Mouse (Mus musculus): ENCODE measurements at regions not wholly inside any gene's neighbourhood (a gene's known extent, or its start where the extent isn't known, plus 50 kb on each side); places are given as distances from the start of the nearest gene placed in this dataset.

DNA sequence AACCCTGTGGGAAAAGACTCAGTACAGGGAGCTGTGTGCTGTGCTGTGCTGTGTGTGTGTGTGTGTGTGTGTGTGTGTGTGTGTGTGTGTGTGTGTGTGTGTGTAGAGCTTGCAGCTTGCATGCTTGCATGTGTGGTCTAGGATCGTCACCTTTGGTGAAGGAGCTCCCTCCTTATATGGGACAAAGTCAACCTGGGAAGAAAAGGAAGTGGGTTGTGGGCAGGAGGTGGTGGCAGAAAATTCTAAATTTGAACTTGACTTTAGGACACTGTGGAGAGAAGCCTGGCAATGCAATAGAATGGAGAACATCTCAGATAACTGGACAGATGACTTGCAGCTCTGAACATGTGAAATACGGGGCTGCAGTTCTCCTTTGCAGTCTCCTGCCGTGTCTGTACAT is 84.7 kb upstream of the Itprid2 start:
- Histone ChIP-seq H3K4me1 (no peaks in the 10 kb centered on the region), H3K27me3 (no peaks in the 10 kb centered on the region), H3K9ac (no peak overlapping the region), H3K9me3 (no peaks in the 10 kb centered on the region), H3K4me2 (replicated peaks) (no peak overlapping the region), H3K4me3 (no peak overlapping the region), H3K36me3 (no peaks in the 10 kb centered on the region), H3K27ac (no peak overlapping the region)
- 85% methylated on average over 3 of the region's 3 CpGs for WGBS
- no peak for ATAC-seq (ENCODE audit: insufficient number of reproducible peaks, insufficient read depth, low FRiP score, low TSS enrichment)

DNA sequence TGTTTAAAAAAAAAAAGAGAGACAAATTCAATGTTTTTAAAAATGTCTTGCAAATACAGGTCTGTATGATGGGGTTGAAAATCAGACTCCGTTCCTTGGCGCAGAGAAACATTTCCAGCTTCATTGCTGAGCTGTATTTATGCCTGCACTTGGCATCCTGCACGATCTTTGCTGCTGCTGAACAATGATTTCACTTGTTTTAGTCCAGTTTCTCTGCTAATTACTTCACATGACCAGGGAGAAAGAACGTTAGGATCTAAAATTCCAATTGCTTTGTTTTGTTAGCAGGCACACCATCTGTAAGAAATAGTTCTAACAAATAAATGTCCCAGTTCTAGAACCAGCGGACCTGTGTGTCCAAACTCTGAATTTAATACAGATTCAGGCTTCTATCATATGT is 82.7 kb upstream of the Itprid2 start:
- Histone ChIP-seq H3K9me3 (no peaks in the 10 kb centered on the region), H3K9ac (no peak overlapping the region), H3K27ac (no peak overlapping the region), H3K4me3 (no peak overlapping the region), H3K4me1 (no peaks in the 10 kb centered on the region), H3K4me2 (replicated peaks) (no peak overlapping the region), H3K36me3 (no peaks in the 10 kb centered on the region), H3K27me3 (no peaks in the 10 kb centered on the region)
- WGBS = 63% methylated on average over 5 of the region's 5 CpGs
- ATAC-seq (ENCODE audit: insufficient number of reproducible peaks, insufficient read depth, low FRiP score, low TSS enrichment) = no peak

DNA sequence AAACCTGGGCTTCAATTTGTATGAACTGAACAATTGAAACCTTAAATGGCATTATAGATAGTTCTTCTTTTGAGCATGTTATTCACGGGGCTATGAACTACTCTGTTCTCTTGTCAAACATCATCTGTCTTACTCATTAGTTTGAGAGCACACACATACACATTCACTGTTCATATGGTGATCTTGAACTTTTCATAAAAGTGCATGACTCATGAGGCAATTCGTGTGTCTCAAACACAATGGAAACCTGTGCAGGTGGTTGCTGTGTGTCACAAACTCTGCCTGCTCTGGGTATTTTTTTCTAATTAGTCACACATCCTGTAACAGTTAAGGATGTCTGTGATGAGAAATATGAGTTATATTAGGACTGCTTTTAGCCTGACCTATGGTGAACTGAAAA is 79.8 kb upstream of the Itprid2 start:
- WGBS = 67% methylated on average over 2 of the region's 2 CpGs

DNA sequence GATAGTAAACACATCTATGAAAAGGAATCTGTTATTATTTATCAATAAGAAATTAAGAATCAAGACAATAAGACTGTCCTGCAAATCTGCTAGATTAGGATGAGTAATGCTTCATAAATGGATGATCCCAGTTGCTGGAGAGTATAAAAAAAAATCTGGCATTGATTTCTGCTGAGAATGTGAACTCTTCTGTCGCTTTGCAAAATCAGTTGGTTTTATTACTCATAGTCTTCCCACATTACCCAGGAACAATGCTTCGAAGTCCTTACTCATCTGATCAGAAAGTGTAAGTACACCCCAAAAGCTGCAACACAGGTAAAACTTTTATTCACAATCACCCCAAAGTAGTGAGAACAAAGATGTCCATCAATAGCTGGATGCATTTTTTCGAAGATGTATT is 77.8 kb upstream of the Itprid2 start:
- no peaks in the 10 kb centered on the region for H3K4me1 ChIP-seq
- WGBS = 89% methylated on average over 3 of the region's 3 CpGs
- no peaks in the 10 kb centered on the region for H3K27me3 ChIP-seq
- H3K9ac ChIP-seq = no peak overlapping the region
- H3K9me3 ChIP-seq = no peaks in the 10 kb centered on the region
- H3K4me3 ChIP-seq = no peak overlapping the region
- ATAC-seq (ENCODE audit: insufficient number of reproducible peaks, insufficient read depth, low FRiP score, low TSS enrichment) = no peak
- H3K4me2 ChIP-seq (replicated peaks) = no peak overlapping the region
- no peak overlapping the region for H3K27ac ChIP-seq
- H3K36me3 ChIP-seq = no peaks in the 10 kb centered on the region

More for the DNA sequence above, 79.8 kb upstream of the Itprid2 start:
- Histone ChIP-seq H3K4me1 (no peaks in the 10 kb centered on the region), H3K36me3 (no peaks in the 10 kb centered on the region), H3K9me3 (no peaks in the 10 kb centered on the region), H3K4me2 (replicated peaks) (no peak overlapping the region), H3K4me3 (no peak overlapping the region), H3K27ac (no peak overlapping the region), H3K9ac (no peak overlapping the region), H3K27me3 (no peaks in the 10 kb centered on the region)
- no peak for ATAC-seq (ENCODE audit: insufficient number of reproducible peaks, insufficient read depth, low FRiP score, low TSS enrichment)

DNA sequence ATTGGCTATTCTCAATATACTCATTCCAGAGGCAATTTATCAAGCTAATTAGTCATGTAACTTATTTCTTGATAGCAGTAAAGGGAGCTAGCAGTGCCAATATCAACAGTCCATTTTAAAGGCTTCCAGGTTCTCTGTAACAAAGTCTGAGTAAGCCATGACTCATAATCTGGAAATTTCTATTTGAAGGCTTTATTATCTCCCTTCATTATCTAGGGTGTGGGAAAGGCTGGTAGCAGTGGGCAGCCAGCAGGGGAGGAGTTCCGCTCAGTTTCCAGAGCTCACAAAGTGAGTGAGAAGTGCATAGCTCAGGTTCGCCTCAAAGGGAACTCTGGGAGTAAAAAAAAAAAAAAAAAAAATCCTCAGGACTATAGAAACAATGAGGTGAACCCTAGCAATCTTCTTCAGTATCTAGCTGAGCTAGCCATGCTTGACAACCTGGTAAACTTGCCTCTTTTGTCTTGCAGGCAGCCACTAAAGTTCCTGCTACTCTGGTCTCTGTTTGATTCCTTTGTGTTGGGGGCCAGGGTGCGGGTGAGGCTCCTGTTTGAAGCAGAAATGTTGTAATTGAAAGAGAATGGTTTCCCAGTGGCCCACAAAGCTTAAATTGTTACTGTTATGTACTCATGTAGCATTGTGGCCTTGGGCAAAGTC is 68.7 kb upstream of the Itprid2 start:
- H3K27me3 ChIP-seq = no peaks in the 10 kb centered on the region
- 21% methylated on average over 3 of the region's 3 CpGs for WGBS
- no peaks in the 10 kb centered on the region for H3K9me3 ChIP-seq
- H3K27ac ChIP-seq = no peak overlapping the region
- no peaks in the 10 kb centered on the region for H3K36me3 ChIP-seq
- no peak overlapping the region for H3K4me3 ChIP-seq
- no peaks in the 10 kb centered on the region for H3K4me1 ChIP-seq
- H3K4me2 ChIP-seq (replicated peaks) = no peak overlapping the region
- H3K9ac ChIP-seq = no peak overlapping the region
- ATAC-seq (ENCODE audit: insufficient number of reproducible peaks, insufficient read depth, low FRiP score, low TSS enrichment) = 0 out of 2 replicates have a peak, but pooled peaks have one; percentile 64

DNA sequence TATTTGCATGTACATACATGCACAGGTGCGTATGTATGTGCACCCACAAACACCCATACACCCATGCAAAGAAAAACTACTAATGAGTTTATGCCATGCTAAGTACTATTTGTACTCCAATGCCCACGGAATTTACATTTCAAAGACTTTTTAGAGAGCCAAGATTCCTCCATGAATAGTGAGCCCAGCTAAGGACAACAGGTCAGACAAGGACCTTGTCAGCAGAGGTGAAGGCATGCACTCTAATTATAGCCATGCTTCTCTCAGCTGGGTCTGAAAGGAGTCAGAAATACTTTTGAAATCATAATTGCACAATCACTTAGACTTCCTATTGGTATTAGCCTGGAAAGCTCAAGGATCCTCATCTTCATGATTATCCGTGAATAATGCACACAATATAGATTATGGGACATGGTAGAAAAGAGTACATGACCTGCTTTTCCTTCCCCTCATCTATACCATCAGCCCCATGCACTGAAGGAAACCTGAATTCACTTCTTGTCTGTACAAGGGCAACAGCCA is 67.7 kb upstream of the Itprid2 start:
- ATAC-seq (ENCODE audit: insufficient number of reproducible peaks, insufficient read depth, low FRiP score, low TSS enrichment) = no peak
- H3K9me3 ChIP-seq = no peaks in the 10 kb centered on the region
- no peaks in the 10 kb centered on the region for H3K4me1 ChIP-seq
- no peaks in the 10 kb centered on the region for H3K36me3 ChIP-seq
- no peak overlapping the region for H3K4me2 ChIP-seq (replicated peaks)
- H3K9ac ChIP-seq = no peak overlapping the region
- no peak overlapping the region for H3K4me3 ChIP-seq
- WGBS = 77% methylated on average over 3 of the region's 3 CpGs
- H3K27ac ChIP-seq = no peak overlapping the region
- no peaks in the 10 kb centered on the region for H3K27me3 ChIP-seq

DNA sequence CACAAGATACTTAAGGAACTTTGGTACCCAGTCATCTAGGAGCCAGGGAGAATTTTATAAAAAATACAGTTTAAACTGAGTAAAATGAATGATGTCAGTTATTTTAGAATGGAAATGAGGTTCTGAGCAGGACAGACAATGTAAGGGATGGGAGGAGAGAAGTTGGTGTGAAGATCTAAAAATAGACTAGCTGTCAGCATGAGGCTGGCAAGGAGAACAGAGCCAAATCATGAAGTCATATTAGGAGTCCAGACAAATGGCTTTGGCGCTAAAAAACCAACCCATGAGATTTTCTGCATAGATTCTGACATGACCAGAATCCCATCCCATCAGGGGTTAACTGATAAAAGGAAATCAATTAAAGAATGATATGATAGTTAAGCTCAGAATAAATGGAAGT is 65.5 kb upstream of the Itprid2 start:
- H3K4me1 ChIP-seq = no peaks in the 10 kb centered on the region
- ATAC-seq (ENCODE audit: insufficient number of reproducible peaks, insufficient read depth, low FRiP score, low TSS enrichment) = no peak

DNA sequence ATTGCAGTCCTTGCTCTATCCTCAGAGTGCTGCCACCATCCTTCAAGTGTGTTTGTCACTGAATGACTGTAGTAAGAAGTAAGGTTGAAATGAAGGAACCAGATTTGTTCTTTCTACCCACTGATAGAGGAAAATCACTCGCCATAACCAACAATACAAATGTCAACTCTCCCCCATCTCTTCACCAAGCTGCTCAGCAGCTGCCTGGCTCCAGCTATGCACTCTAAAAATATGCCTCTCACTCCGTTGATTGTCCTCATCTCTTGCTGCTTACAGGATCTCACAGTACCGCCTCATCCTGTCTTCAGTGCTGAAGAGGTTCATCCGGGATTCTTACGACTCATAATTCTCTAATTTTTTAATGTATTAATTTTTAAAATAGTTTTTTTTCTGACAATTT is 63.2 kb upstream of the Itprid2 start:
- H3K27ac ChIP-seq = no peak overlapping the region
- 84% methylated on average over 5 of the region's 5 CpGs for WGBS

More for the DNA sequence above, 65.5 kb upstream of the Itprid2 start:
- no peaks in the 10 kb centered on the region for H3K36me3 ChIP-seq
- no peak overlapping the region for H3K27ac ChIP-seq
- no peak overlapping the region for H3K4me2 ChIP-seq (replicated peaks)
- no peaks in the 10 kb centered on the region for H3K27me3 ChIP-seq
- H3K9me3 ChIP-seq = no peaks in the 10 kb centered on the region
- 85% methylated on average over 1 of the region's 1 CpGs for WGBS
- H3K4me3 ChIP-seq = no peak overlapping the region
- H3K9ac ChIP-seq = no peak overlapping the region

DNA sequence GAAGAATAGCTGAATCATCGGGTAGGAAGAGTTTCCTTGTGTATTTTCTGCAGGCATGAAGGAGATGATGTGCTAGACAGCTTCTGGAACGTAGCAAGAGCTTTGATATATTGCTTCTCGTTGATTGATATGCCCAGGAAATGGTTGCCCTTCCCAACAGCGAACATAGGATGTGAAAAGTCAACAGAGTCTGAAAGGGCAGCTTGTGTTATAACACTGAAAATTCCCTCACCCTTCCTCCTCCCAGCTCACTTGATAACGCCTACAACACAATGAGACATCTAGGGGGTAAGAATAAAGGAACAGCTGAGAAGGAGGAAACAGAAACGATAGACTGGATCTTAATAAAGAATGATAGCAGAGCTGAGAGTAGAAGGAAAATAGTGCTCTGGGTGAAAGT is 60.1 kb upstream of the Itprid2 start:
- Histone ChIP-seq H3K9me3 (no peaks in the 10 kb centered on the region), H3K36me3 (no peaks in the 10 kb centered on the region), H3K4me3 (no peak overlapping the region), H3K4me1 (0 out of 2 replicates have a peak, but pooled peaks cover 5% of the 10 kb centered on the region), H3K4me2 (replicated peaks) (no peak overlapping the region), H3K9ac (no peak overlapping the region), H3K27ac (no peak overlapping the region), H3K27me3 (no peaks in the 10 kb centered on the region)
- ATAC-seq (ENCODE audit: insufficient number of reproducible peaks, insufficient read depth, low FRiP score, low TSS enrichment) = no peak
- WGBS = 65% methylated on average over 6 of the region's 6 CpGs

More for the DNA sequence above, 63.2 kb upstream of the Itprid2 start:
- H3K4me3 ChIP-seq = no peak overlapping the region
- H3K9me3 ChIP-seq = no peaks in the 10 kb centered on the region
- H3K36me3 ChIP-seq = no peaks in the 10 kb centered on the region
- H3K9ac ChIP-seq = no peak overlapping the region
- ATAC-seq (ENCODE audit: insufficient number of reproducible peaks, insufficient read depth, low FRiP score, low TSS enrichment) = no peak
- no peaks in the 10 kb centered on the region for H3K4me1 ChIP-seq
- no peak overlapping the region for H3K4me2 ChIP-seq (replicated peaks)
- H3K27me3 ChIP-seq = no peaks in the 10 kb centered on the region

DNA sequence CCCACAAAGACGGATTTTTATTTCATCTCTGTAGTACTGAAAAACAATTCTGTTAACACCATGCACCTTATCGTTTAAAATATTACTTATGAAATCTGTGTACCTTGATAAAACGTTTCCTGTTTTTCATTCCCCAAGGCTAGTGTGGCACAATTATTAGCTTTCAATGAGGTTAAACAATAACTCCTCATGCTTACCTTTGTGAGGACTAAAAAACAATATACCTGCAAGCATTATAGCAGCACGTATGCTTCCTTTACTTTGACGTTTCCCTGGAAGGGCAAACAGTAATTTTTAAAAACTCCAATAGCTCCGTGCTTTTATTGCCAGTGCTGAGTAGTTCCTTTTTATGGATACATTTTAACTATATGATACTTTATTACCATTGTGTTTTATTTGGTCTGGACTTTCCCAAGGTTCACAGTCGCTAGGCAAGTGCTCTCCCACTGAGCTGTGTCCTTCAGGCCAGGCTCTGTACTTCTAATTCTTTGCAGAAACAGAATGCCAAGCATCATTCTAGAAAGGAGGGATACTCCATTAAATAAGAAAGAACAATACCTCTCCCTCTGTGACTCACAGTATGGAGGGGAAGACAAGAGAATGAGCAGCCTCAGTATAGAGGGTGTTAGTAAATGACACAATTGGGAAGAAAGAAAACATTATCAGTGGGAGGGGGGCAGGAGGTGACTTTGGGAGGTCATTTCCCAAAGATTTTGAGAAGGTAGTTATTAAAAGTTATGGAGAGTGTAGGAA is 50.0 kb upstream of the Itprid2 start:
- H3K4me2 ChIP-seq (replicated peaks) = no peak overlapping the region
- H3K4me1 ChIP-seq = no peaks in the 10 kb centered on the region
- WGBS = 77% methylated on average over 7 of the region's 7 CpGs
- ATAC-seq (ENCODE audit: insufficient number of reproducible peaks, insufficient read depth, low FRiP score, low TSS enrichment) = no peak
- no peaks in the 10 kb centered on the region for H3K27me3 ChIP-seq
- H3K9ac ChIP-seq = no peak overlapping the region
- H3K27ac ChIP-seq = no peak overlapping the region
- no peak overlapping the region for H3K4me3 ChIP-seq
- no peaks in the 10 kb centered on the region for H3K36me3 ChIP-seq
- no peaks in the 10 kb centered on the region for H3K9me3 ChIP-seq

Measured in embryonic facial prominence, embryonic 12.5 days (tissue).